Mouse (Mus musculus): Measurements from ENCODE around the gene Krtap5-1.
"Not testable (repeated sequence)": the region's sequence is repeated elsewhere in the genome, so short reads cannot be mapped to it uniquely, and the experiment has no call there.

The Krtap5-1 gene

DNA sequence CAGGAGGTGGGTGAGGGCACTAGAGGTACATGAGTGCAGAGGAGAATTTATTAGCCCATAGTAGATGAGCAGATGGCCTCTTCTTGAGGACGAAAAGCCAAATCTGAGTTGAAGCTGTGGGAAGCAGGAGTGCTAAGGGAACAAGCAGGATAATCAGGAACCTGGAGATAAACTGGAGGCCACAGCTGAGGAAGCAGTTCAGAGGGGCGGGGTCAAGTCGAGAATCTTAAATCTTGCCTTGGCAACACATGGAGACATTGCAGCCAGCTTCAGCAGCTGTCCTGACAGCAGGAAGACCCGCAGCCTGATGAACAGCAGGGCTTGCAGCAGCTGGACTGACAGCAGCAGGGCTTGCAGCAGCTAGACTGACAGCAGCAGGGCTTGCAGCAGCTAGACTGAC, 810 bp downstream of the Krtap5-1 start:
- not testable (repeated sequence) for DNase-seq (ENCODE audit: low spot score in 2 of 2)

DNA sequence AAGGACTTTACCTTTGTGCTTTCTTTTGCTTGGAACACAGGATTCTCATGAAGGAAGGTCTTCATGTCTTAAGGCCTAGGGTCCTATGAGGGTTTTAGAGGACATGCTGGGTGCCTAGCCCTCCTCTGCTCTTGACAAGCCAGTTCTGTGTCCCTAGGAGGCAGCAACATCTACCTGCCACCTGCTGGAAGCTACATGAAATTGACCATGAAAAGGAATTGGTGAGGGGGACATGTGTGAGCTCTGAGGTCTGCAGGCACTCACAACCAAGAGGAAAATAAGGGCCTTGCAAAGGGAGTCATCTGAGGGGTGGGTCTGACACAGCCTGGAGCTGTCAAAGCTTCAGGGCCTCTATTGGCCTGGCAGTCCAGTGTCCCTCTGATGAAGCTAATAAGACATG, 1.5 kb downstream of the Krtap5-1 start:
- no peak for DNase-seq (ENCODE audit: low spot score in 2 of 2)

DNA sequence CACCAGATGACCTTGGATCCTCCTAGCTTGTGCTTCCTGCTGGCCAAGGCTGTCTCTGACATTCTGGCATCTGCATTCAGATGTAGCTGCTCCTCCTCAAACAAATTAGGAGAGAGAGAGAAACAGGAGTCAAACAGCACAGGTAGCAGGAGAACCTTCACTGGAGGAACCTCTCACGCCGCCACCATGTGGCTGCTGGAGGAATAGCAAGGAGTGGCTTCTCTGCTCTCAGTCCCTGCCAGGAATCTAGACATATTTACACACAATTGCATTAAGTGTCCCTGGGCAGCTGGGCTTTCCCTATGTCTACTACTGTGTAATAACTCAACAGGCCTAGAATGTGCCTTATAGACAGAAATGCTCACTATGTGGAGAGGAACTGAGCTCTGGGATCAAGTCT, 3.1 kb downstream of the Krtap5-1 start:
- DNase-seq (ENCODE audit: low spot score in 2 of 2), result not testable (repeated sequence)

DNA sequence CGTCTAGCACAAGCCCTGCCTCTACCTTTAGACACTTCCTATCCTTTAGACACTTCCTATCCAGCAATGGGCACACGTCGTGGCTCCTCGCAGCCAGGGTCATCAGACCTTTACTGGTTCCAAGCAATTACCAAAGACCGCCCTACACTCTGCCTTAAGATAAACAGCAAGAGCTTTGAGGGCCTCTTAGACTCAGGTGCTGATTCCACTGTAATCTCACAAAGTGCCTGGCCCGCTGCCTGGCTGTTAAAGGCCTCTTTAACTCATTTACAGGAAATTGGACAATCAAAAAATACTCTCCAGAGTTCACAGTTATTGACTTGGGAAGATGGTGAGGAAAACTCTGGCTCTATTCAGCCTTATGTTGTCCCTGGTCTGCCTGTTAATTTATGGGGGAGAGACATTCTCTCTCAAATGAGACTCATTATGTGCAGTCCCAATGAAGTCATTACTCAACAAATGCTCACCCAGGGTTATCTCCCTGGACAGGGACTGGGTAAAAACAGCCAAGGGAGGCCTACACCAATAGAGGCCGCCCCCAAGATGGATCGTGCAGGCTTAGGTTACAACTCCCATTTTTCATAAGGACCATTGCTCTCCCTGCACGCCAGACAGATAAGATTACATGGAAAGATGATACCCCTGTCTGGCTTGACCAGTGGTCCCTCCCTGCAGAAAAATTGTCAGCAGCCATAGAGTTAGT, 10.9 kb downstream of the Krtap5-1 start:
- not testable (repeated sequence) for DNase-seq (ENCODE audit: low spot score in 2 of 2)

DNA sequence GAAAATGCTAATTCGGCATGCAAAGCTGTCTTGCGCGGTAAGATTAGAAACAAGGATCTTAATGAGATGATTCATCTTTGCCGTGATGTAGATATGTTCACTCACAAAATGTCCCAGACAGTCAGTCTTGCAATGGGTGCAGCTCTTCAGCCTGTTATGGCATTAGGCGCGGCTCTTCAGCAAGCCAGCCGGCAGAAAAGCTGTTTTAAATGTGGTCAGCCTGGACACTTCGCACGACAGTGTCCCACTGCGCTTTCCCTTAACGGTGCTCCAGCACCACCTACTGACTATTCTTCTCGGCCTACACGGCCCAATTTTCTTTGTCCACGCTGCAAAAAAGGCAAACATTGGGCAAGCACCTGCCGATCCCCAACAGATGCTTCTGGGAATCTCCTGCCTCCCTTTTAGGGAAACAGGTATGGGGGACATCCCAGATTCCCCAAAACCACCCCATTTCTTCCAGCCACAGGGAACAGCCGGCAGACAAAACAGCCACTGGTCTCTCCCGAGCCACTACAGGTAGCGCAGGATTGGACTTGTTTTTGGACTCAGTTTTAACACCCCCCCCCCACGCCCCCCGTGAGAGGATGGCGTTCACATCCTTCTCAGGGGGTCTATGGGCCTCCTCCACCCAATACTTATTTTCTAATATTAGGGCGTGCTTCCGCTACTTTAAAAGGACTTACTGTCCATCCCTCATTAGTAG, 11.6 kb downstream of the Krtap5-1 start:
- DNase-seq (ENCODE audit: low spot score in 2 of 2), result peak in 1 of 2 experiments; percentile 24

DNA sequence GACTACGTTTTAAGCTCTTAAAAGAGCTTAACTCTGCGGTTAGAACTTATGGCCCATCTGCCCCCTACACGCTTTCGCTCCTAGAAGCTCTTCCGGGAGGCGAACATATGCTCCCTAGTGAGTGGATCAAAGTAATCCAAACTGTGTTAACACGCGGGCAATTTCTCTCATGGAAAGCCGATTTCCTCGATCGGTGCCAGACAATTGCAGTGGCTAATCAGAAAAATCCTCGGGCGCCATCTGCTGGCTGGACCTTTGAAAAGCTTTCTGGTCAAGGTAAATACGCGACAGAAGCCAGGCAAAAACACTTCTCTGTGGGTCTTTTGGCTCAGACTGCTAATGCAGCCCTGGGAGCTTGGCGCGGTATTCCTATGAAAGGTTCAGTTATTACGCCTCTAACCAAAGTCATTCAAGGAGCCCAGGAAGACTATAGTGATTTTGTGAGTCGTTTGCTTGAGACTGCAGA, 12.3 kb downstream of the Krtap5-1 start:
- peak; percentile 67 to 87 for DNase-seq (ENCODE audit: low spot score in 2 of 2)

DNA sequence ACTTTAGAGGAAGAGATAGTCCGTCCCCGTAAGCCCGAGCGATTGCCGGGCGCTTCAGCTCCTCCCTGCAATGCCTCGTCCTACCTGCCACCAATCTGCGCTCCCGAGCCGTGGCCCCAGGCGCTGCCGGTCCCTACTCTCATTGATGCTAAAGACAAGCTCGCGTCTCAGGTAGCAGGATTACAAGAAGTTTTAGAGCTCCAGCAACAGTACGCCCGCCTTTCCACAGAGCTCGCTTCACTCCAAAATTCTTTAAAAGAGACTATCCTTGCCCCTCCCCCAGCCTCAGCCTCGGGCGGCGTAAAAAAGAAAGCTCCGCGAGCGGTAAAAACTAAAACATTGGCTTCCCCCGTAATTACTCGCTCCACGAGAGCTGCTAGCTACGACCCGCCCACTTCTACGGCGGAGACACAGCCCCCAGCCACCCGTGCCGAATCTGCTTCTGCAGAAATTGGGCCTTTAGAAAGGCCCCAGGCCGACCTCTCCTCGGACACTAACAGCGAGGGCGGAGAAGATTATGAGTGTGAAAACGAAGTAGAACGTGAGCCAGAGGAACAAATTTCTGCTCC, 12.8 kb downstream of the Krtap5-1 start:
- peak; percentile 19 to 38 for DNase-seq (ENCODE audit: low spot score in 2 of 2)

DNA sequence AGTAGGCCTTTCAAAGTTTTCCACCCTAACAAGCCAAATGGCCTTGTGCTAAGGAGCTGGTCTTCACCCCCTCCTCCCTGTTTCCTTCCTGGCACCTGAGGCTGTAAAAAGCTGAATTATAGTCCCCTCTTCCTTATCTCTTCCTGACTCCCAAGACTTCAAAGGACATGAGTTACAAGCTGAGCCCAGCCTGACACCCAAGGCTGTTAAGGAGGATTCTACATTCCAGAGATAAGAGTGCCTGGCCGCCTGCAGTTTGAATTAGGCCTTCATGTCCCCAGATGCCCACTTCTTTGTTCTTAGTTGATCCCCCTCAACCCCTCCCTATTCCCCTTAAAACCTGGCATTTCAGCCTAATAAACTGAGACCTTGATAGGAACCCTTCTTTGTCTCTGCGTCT, 14.1 kb downstream of the Krtap5-1 start:
- not testable (repeated sequence) for DNase-seq (ENCODE audit: low spot score in 2 of 2)

DNA sequence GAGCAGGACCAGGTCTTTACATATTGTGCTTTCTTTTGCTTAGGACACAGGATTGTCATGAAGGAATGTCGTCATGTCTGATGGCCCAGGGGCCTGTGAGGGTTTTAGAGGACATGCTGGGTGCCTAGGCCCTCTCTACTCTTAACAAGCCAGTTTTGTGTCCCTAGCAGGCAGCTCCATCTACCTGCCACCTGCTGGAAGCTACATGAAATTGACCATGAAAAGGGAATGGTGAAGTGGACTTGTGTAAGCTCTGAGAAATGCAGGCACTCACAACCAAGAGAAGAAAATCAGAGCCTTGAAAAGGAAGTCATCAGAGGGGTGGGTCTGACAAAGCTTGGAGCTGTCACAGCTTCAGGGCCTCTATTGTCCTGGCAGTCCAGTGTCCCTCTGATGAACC, 17.6 kb downstream of the Krtap5-1 start:
- not testable (repeated sequence) for DNase-seq (ENCODE audit: low spot score in 2 of 2)

DNA sequence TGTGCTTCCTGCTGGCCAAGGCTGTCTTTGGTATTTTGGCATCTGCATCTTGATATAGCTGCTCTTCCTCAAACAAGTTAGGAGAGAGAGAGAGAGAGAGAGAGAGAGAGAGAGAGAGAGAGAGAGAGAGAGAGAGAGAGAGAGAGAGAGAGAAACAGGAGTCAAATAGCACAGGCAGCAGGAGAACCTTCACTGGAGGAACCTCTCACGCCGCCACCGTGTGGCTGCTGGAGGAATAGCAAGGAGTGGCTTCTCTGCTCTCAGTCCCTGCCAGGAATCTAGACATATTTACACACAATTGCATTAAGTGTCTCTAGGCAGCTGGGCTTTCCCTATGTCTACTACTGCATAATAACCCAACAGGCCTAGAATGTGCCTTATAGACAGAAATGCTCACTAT, 18.7 kb downstream of the Krtap5-1 start:
- DNase-seq (ENCODE audit: low spot score in 2 of 2), result peak in 1 of 2 experiments; percentile 55

DNA sequence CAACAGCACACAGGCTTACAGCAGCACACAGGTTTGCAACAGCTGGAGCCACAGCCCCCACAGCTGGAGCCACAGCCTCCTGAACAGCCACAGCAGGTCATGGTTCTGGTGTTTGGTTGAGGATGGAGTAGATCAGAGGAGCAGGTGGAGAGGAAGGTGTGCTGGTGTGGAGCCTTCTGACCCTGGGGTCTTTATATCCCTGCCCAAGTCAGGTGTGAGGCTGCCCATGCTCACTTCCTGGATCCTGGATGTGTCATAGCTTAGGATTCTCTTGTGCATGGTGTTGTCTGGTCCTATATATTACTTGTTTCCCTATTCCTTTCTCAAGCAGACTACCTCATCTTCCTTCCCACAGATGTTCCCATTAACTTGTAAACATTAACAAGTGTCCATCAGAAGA, 22.7 kb downstream of the Krtap5-1 start, which contains the start of gene Gm4559:
TSS of gene Gm4559 (minus strand) at position 101 of the 400 bp plus-strand sequence.
- DNase-seq (ENCODE audit: low spot score in 2 of 2), result not testable (repeated sequence)

DNA sequence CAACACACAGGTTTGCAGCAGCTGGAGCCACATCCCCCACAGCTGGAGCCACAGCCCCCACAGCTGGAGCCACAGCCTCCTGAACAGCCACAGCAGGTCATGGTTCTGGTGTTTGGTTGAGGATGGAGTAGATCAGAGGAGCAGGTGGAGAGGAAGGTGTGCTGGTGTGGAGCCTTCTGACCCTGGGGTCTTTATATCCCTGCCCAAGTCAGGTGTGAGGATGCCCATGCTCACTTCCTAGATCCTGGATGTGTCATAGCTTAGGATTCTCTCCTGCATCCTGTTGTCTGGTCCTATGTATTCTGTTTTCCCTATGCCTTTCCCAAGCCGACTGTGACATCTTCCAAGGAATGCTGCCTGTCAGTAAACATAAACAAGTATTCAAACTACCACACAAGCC, 38.7 kb downstream of the Krtap5-1 start, which contains the start of gene Gm2431:
TSS of gene Gm2431 (minus strand) at position 101 of the 400 bp plus-strand sequence.
- not testable (repeated sequence) for DNase-seq (ENCODE audit: low spot score in 2 of 2)

DNA sequence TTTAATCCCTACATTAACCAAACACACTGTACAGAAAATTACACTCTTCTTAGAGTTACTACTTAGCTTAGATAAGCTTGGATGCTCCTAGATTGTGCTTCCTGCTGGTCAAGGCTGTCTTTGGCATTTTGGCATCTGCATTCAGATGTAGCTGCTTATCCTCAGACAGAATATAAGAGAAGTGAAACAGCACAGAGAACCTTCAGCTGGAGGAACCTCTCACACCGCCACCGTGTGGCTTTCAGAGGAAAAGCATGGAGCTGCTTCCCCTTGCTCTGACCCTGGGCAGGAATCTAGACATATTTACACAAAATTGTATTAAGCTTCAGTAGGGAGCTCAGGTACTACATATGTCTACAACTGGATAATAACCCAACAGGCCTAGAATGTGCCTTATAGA, 41.4 kb downstream of the Krtap5-1 start:
- DNase-seq (ENCODE audit: low spot score in 2 of 2), result peak in 1 of 2 experiments; percentile 18

DNA sequence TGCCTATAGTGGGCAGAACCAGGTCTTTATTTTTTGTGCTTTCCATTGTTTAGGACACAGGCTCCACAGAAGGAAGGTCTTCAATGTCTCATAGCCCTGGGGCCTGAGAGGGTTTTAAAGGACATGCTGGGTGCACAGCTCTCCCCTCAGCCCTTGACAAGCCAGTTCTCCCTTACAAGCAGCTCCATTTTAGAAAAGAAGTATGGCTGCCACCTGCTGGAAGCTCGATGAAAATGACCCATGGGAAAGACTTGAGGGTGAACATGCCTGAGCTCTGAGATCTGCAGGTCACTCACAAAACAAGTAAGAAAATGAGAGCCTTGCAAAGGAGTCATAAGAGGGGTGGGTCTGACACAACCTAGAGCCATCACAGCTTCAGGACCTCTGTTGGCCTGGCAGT, 47.1 kb downstream of the Krtap5-1 start:
- peak; percentile 4 to 24 for DNase-seq (ENCODE audit: low spot score in 2 of 2)

Data from frontal cortex, postnatal 10 days (tissue).